Mouse (Mus musculus) lung, embryonic 14.5 days (tissue): ENCODE data around the gene Pabpc4. TPM values are rescaled to one million over a fixed set of nuclear protein-coding genes. Genes with fewer than 3 reads are reported as not detected.
"Not testable (repeated sequence)": the region's sequence is repeated elsewhere in the genome, so short reads cannot be mapped to it uniquely, and the experiment has no call there.

Source experiments
- ATAC-seq: fragments of 200-750 bp; cut with Nextera tagmentation; 2 replicates; pipeline ENCODE4 v1.8.0; 2017; ENCODE audit warnings: mild to moderate bottlenecking, moderate TSS enrichment, moderate library complexity; ENCODE audit not compliant: insufficient read depth
- DNase-seq: peaks from one replicate; pipeline ENCODE4 v3.0.0-alpha.2; 2015
- H3K27ac ChIP-seq: fragments of 300-500 bp; sonication (generic); 2 replicates; pipeline ENCODE4 v1.5.1; 2014; ENCODE audit warnings: low read depth, mild to moderate bottlenecking, moderate library complexity
- H3K27me3 ChIP-seq: fragments of 300-500 bp; sonication (generic); 2 replicates; pipeline ENCODE4 v1.6.1; 2014; ENCODE audit warnings: low read length, control low read depth; ENCODE audit not compliant: insufficient read depth
- H3K36me3 ChIP-seq: fragments of 300-500 bp; sonication (generic); 2 replicates; pipeline ENCODE4 v1.6.1; 2014; ENCODE audit warnings: control low read depth; ENCODE audit not compliant: insufficient read depth
- H3K4me1 ChIP-seq: fragments of 300-500 bp; sonication (generic); 2 replicates; pipeline ENCODE4 v1.6.1; 2014; ENCODE audit warnings: antibody characterized with exemption, control low read depth; ENCODE audit not compliant: insufficient read depth
- H3K4me2 ChIP-seq: fragments of 300-500 bp; sonication (generic); 2 replicates; pipeline ENCODE4 v1.6.1; 2014; ENCODE audit warnings: mild to moderate bottlenecking
- H3K4me3 ChIP-seq: fragments of 300-500 bp; sonication (generic); 2 replicates; pipeline ENCODE4 v1.5.1; 2014; ENCODE audit warnings: low read depth, low read length
- H3K9ac ChIP-seq: fragments of 300-500 bp; sonication (generic); 2 replicates; pipeline ENCODE4 v1.6.1; 2014
- H3K9me3 ChIP-seq: fragments of 300-500 bp; sonication (generic); 2 replicates; pipeline ENCODE4 v1.6.1; 2016; ENCODE audit warnings: low read depth, low read length, control low read depth
- CTCF ChIP-seq: IDR thresholded peaks from 2 replicates; pipeline ENCODE4 v1.5.1; 2016; ENCODE audit warnings: antibody characterized with exemption, low read depth
- WGBS: fragments of 180-500 bp; shearing (Covaris S2); extraction: QIAGEN DNeasy Blood & Tissue Kit; methylation state at CpG from one replicate; pipeline ENCODE4 v1.1.7; 2014; 5-methylcytosine and 5-hydroxymethylcytosine counted together
- polyA plus RNA-seq: library from polyadenylated mRNA; unstranded; fragments of >200 nt; fragmentation: Nextera tagmentation; extraction: Ambion mirVana; gene quantifications from 2 replicates; pipeline ENCODE4 v1.2.1, GENCODE M21; 2014

Gene Pabpc4
- polyA plus RNA-seq, 1 experiment from 2014 or later = 50.0 TPM

GRCm38 (mm10) chr4:123248971-123249567 lies 13.1 kb upstream of the Pabpc4 start:
- Histone ChIP-seq H3K4me3 (no peak overlapping the region), H3K9ac (no peak overlapping the region), H3K9me3 (no peaks in the 10 kb centered on the region), H3K4me1 (peaks cover 6% of the 10 kb centered on the region; the same call in 1 of the 2 replicates), H3K27me3 (no peaks in the 10 kb centered on the region), H3K4me2 (no peak overlapping the region), H3K27ac (no peak overlapping the region), H3K36me3 (no peaks in the 10 kb centered on the region)
- 66% methylated on average over 7 of the region's 7 CpGs for WGBS
- DNase-seq (no peak), ATAC-seq (no peak)
- 0 out of 2 replicates have a peak, but pooled peaks have one; percentile 7 for TF ChIP-seq CTCF

- TF ChIP-seq CTCF = no peak
- no peak for ATAC-seq
- Histone ChIP-seq H3K27ac (no peak overlapping the region), H3K27me3 (no peaks in the 10 kb centered on the region), H3K4me3 (no peak overlapping the region), H3K36me3 (no peaks in the 10 kb centered on the region), H3K9ac (no peak overlapping the region), H3K9me3 (no peaks in the 10 kb centered on the region), H3K4me2 (no peak overlapping the region), H3K4me1 (peaks cover 6% of the 10 kb centered on the region; the same call in 1 of the 2 replicates)
- 66% methylated on average over 5 of the region's 5 CpGs for WGBS
- DNase-seq = no peak
These were observed 9.9 kb upstream of the Pabpc4 start for GRCm38 (mm10) chr4:123252214-123252613.

GRCm38 (mm10) chr4:123254617-123255016 lies 7.5 kb upstream of the Pabpc4 start:
- TF ChIP-seq CTCF = peak; percentile 85
- H3K4me2 ChIP-seq = no peak overlapping the region
- no peak for ATAC-seq
- no peaks in the 10 kb centered on the region for H3K4me1 ChIP-seq
- H3K36me3 ChIP-seq = no peaks in the 10 kb centered on the region
- H3K9me3 ChIP-seq = no peaks in the 10 kb centered on the region
- DNase-seq = peak; percentile 85
- H3K27ac ChIP-seq = no peak overlapping the region
- no peaks in the 10 kb centered on the region for H3K27me3 ChIP-seq
- WGBS = 11% methylated on average over 5 of the region's 5 CpGs
- H3K9ac ChIP-seq = no peak overlapping the region
- no peak overlapping the region for H3K4me3 ChIP-seq

DNA sequence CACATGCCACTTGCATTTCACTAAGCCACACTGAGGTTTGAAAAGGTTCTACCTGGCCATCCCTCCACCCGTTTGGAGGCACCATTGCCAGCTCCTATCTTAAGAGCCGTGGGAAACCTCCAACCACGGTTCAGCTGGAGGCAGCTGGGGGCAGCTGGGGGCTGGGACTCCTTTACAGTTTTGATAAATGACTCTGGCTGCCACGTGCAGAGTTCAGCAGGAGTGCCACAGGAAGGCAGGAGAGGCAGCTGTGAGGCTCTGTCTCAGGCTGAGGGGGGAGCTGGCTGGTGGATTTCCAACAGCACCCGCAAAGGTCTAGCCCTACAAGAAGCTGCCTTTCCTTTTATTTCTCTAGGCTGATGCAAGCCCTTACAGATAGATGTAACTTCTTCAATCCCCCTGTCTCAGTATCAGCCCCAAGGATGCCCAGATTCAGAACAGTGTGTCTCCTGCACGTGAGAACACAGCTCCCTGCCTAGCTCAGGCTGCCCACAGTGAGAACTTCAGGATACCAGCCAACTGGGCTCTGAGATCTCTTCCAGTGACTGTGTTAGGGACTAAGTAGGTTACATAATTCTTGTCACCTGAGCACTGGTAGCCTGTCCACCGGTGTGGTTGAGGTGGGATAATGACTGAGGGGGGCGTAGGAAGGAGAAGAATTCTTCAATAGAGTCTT lies 1.9 kb upstream of the Pabpc4 start:
- DNase-seq (peak; percentile 52), ATAC-seq (peak; percentile 62; the same call in 1 of the 2 replicates)
- H3K36me3 ChIP-seq = no peaks in the 10 kb centered on the region
- TF ChIP-seq CTCF = no peak
- no peaks in the 10 kb centered on the region for H3K27me3 ChIP-seq
- no peaks in the 10 kb centered on the region for H3K9me3 ChIP-seq
- H3K4me1 ChIP-seq = no peaks in the 10 kb centered on the region
- no peak overlapping the region for H3K27ac ChIP-seq
- WGBS = 19% methylated on average over 8 of the region's 8 CpGs
- H3K4me3 ChIP-seq = no peak overlapping the region
- H3K9ac ChIP-seq = no peak overlapping the region
- H3K4me2 ChIP-seq = no peak overlapping the region

DNA sequence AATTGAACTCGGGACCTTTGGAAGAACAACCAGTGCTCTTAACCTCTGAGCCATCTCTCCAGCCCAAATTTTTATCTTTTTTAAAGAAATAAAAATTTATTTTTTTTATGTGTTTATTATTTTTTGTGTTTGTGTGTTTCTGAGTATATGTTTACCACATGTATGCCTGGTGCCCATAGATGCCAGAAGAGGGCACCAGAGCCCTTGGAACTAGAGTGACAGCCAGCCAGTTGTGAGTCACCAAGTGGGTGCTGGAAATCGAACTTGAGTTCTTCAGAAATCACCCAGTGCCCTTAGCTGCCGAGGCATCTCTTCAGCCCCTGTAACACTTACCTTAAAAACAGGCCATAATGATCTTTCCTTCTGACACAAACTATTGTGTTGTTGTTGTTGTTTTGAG lies 8.9 kb downstream of the Pabpc4 start:
- Histone ChIP-seq H3K9me3 (no peaks in the 10 kb centered on the region), H3K4me3 (no peak overlapping the region), H3K4me1 (no peaks in the 10 kb centered on the region), H3K27ac (no peak overlapping the region), H3K4me2 (no peak overlapping the region), H3K27me3 (no peaks in the 10 kb centered on the region), H3K9ac (no peak overlapping the region), H3K36me3 (no peaks in the 10 kb centered on the region)
- WGBS = 88% methylated on average over 3 of the region's 3 CpGs
- ATAC-seq = no peak
- TF ChIP-seq CTCF = no peak
- DNase-seq = no peak

DNA sequence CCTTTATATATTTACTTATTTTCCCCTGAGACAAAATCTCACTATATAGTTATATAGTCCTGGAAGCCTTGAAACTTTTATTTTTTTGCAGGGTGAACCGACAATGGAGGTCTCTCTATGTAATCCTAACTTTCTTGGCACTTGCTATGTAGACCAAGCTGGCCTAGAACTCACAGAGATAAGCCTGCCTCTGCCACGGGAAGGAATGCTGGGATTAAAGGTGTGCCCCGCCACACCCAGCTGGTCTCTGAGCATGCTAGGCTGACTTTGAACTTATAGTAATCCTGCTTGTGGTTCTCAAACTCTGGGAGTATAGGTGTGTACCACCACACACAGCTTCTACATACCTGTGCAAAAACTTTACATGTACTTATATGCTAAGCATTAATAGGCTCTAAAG lies 18.0 kb downstream of the Pabpc4 start:
- WGBS = 64% methylated on average over 3 of the region's 3 CpGs
- DNase-seq = no peak
- Histone ChIP-seq H3K36me3 (peaks cover 4% of the 10 kb centered on the region; the same call in 1 of the 2 replicates), H3K4me2 (no peak overlapping the region), H3K27me3 (no peaks in the 10 kb centered on the region), H3K9me3 (no peaks in the 10 kb centered on the region), H3K4me1 (peaks cover 8% of the 10 kb centered on the region), H3K27ac (no peak overlapping the region), H3K9ac (no peak overlapping the region), H3K4me3 (no peak overlapping the region)
- TF ChIP-seq CTCF = no peak
- ATAC-seq = no peak

- DNase-seq = peak; percentile 94
- Histone ChIP-seq H3K4me3 (peak overlapping the region; percentile 59), H3K27me3 (no peaks in the 10 kb centered on the region), H3K9ac (peak overlapping the region; percentile 65), H3K36me3 (peaks cover 25% of the 10 kb centered on the region), H3K9me3 (no peaks in the 10 kb centered on the region), H3K27ac (peak overlapping the region; percentile 34; the same call in 1 of the 2 replicates), H3K4me1 (peaks cover 9% of the 10 kb centered on the region), H3K4me2 (peak overlapping the region; percentile 96)
- TF ChIP-seq CTCF = peak; percentile 84
- WGBS = under 1% methylated on average over 25 of the region's 25 CpGs
- ATAC-seq = peak; percentile 97
These were observed 20.3 kb downstream of the Pabpc4 start for GRCm38 (mm10) chr4:123282500-123282899.

DNA sequence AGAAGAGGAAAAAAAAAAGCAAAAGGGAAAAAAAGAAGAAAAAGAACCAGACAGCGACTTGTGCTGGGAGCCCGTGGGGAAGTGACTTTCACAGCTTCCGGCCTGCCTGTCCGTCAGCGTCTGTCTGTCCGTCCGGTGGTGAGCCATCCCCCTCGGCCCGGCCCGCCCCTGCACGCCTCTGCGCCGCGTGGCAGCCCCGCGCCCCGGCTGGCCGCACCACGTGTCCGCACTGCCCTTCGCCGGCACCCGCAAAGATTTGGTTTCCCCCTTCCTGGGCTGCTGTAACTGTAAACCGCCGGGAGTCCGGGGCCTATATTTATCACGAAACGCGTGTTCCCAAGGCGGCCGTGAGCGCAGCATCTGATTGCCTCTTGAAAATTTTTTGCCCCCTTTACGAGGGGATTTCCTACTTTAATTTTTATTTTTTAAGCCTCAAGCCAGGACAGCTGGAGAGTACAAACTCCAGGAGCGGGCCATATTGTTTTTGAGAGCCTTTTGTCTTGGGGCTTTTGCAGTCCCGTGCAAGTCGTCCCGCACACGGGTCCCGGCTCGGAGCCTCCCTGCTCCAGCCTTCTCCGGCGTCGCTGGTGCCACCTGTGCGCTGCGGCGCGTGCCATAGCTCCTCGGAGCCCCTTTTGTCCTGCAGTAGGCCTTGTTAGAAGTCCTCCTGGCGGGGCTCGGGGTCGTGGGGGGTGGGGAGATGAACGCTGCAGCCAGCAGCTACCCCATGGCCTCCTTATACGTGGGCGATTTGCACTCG lies 20.9 kb downstream of the Pabpc4 start:
- under 1% methylated on average over 46 of the region's 55 CpGs for WGBS
- Histone ChIP-seq H3K36me3 (peaks cover 31% of the 10 kb centered on the region), H3K4me2 (peak overlapping the region; percentile 96), H3K27ac (peak overlapping the region; percentile 34; the same call in 1 of the 2 replicates), H3K4me3 (peak overlapping the region; percentile 59), H3K9ac (peak overlapping the region; percentile 65)
- H3K4me1 ChIP-seq, H3K9me3 ChIP-seq, H3K27me3 ChIP-seq: not testable (repeated sequence)
- DNase-seq (peak; percentile 46), ATAC-seq (peak; percentile 75)

DNA sequence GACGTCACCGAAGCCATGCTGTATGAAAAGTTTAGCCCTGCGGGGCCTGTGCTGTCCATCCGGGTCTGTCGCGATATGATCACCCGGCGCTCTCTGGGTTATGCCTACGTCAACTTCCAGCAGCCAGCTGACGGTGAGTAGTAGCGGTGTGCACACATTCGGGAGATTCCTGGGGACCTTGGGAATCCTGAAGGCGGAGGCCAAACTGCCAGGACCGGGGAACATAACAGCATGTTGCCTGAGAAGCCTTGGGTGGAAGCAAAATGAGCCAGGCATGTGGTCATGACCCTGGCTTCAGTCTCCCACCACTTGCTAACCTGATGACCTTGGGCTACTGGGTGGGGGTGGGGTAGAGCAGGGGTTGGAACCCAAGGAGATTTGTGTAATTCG lies 21.5 kb downstream of the Pabpc4 start:
- H3K4me1 ChIP-seq, H3K27me3 ChIP-seq, H3K9me3 ChIP-seq: not testable (repeated sequence)
- 2% methylated on average over 10 of the region's 15 CpGs for WGBS
- Histone ChIP-seq H3K9ac (peak overlapping the region; percentile 65), H3K4me3 (peak overlapping the region; percentile 59), H3K27ac (peak overlapping the region; percentile 24; the same call in 1 of the 2 replicates), H3K36me3 (peaks cover 37% of the 10 kb centered on the region), H3K4me2 (peak overlapping the region; percentile 96)
- peak; percentile 35; the same call in 1 of the 2 replicates for ATAC-seq
- DNase-seq = peak; percentile 32
